Mouse (Mus musculus) left cerebral cortex, postnatal 14 days (tissue): Measurements from ENCODE around the gene Nav3. TPM values are rescaled to one million over a fixed set of nuclear protein-coding genes. Genes with fewer than 3 reads are reported as not detected.
"Not testable (repeated sequence)": the region's sequence is repeated elsewhere in the genome, so short reads cannot be mapped to it uniquely, and the experiment has no call there.

Source experiments
- DNase-seq, 2 experiments: peaks; one replicate each; pipeline ENCODE4 v3.0.0; 2021 to 2022; ENCODE audit warnings: low spot score in 2 of 2, mixed read lengths in 1 of 2
- intact Hi-C: fragments of 180-260 bp; cut with DNase I; formaldehyde crosslinking; loops from one replicate; pipeline ENCODE4 v1.15.1; 2025
- total RNA-seq, 2 experiments: library from RNA; stranded (reverse); gene quantifications; 2 replicates each; pipeline ENCODE4 v1.2.3; 2021

Gene Nav3
- total RNA-seq, 2 experiments from 2014 or later: 250 to 303 TPM

- intact Hi-C loops: no loop called here
- no peak for DNase-seq
These were observed 57.4 kb downstream of the Nav3 start for GRCm38 (mm10) chr10:110398643-110399042.

- intact Hi-C loops: no loop called here
- DNase-seq: no peak
These were observed 69.4 kb downstream of the Nav3 start for GRCm38 (mm10) chr10:110386476-110387197.

GRCm38 (mm10) chr10:110383506-110384229 is 72.3 kb downstream of the Nav3 start:
- intact Hi-C loops, DNase-seq: not testable (repeated sequence)

- intact Hi-C loops: no loop called here
- no peak for DNase-seq
These were observed 75.2 kb downstream of the Nav3 start for GRCm38 (mm10) chr10:110380792-110381191.

- no peak for DNase-seq
- intact Hi-C loops: no loop called here
These were observed 83.1 kb downstream of the Nav3 start for GRCm38 (mm10) chr10:110372724-110373455.

GRCm38 (mm10) chr10:110352148-110352547 is 103.9 kb downstream of the Nav3 start:
- intact Hi-C loops: no loop called here
- no peak for DNase-seq

GRCm38 (mm10) chr10:110330030-110330429 is 126.0 kb downstream of the Nav3 start:
- intact Hi-C loops: no loop called here
- DNase-seq: no peak

- intact Hi-C loops: no loop called here
- no peak for DNase-seq
These were observed 126.4 kb downstream of the Nav3 start for GRCm38 (mm10) chr10:110329629-110330028.

- no peak for DNase-seq
- intact Hi-C loops: no loop called here
These were observed 133.8 kb downstream of the Nav3 start for GRCm38 (mm10) chr10:110322082-110322632.

GRCm38 (mm10) chr10:110317275-110317674 is 138.7 kb downstream of the Nav3 start:
- intact Hi-C loops: no loop called here
- no peak for DNase-seq

GRCm38 (mm10) chr10:110314525-110314924 is 141.5 kb downstream of the Nav3 start:
- intact Hi-C loops: no loop called here
- DNase-seq: no peak

GRCm38 (mm10) chr10:110313959-110314358 is 142.0 kb downstream of the Nav3 start:
- no peak for DNase-seq
- intact Hi-C loops: no loop called here

GRCm38 (mm10) chr10:110309511-110309910 is 146.5 kb downstream of the Nav3 start:
- intact Hi-C loops: no loop called here
- DNase-seq: peak; percentile 44 to 73

GRCm38 (mm10) chr10:110305609-110306008 is 150.4 kb downstream of the Nav3 start:
- no peak for DNase-seq
- intact Hi-C loops: no loop called here

- no peak for DNase-seq
- intact Hi-C loops: no loop called here
These were observed 165.9 kb downstream of the Nav3 start for GRCm38 (mm10) chr10:110290016-110290623.

GRCm38 (mm10) chr10:110283879-110284278 is 172.1 kb downstream of the Nav3 start:
- DNase-seq: peak in 1 of 2 experiments; percentile 25
- intact Hi-C loops: no loop called here

GRCm38 (mm10) chr10:110272818-110273217 is 183.2 kb downstream of the Nav3 start:
- no peak for DNase-seq
- intact Hi-C loops: no loop called here

GRCm38 (mm10) chr10:110270561-110270960 is 185.4 kb downstream of the Nav3 start:
- DNase-seq: no peak
- intact Hi-C loops: no loop called here

- intact Hi-C loops: no loop called here
- DNase-seq: no peak
These were observed 213.9 kb downstream of the Nav3 start for GRCm38 (mm10) chr10:110242128-110242561.
